Mouse (Mus musculus) limb, embryonic 12.5 days (tissue): Measurements from ENCODE around the gene Phkg2. TPM values are rescaled to one million over a fixed set of nuclear protein-coding genes. Genes with fewer than 3 reads are reported as not detected.

Source experiments
- ATAC-seq: fragments of 200-750 bp; cut with Nextera tagmentation; 2 replicates; pipeline ENCODE4 v1.8.0; 2017; ENCODE audit warnings: low read depth, moderate TSS enrichment; ENCODE audit not compliant: insufficient number of reproducible peaks, insufficient read depth, low FRiP score, low TSS enrichment
- H3K27ac ChIP-seq: fragments of 300-500 bp; sonication (generic); 2 replicates; pipeline ENCODE4 v1.5.1; 2016; ENCODE audit warnings: mild to moderate bottlenecking, moderate library complexity
- H3K27me3 ChIP-seq: fragments of 300-500 bp; sonication (generic); 2 replicates; pipeline ENCODE4 v1.6.1; 2016; ENCODE audit warnings: mild to moderate bottlenecking, moderate library complexity
- H3K36me3 ChIP-seq: fragments of 300-500 bp; sonication (generic); 2 replicates; pipeline ENCODE4 v1.6.1; 2016; ENCODE audit warnings: mild to moderate bottlenecking, moderate library complexity
- H3K4me1 ChIP-seq: fragments of 300-500 bp; sonication (generic); replicated peaks from 2 replicates; pipeline ENCODE4 v1.6.1; 2016
- H3K4me2 ChIP-seq: fragments of 300-500 bp; sonication (generic); 2 replicates; pipeline ENCODE4 v1.6.1; 2016; ENCODE audit warnings: mild to moderate bottlenecking, moderate library complexity
- H3K4me3 ChIP-seq: fragments of 300-500 bp; sonication (generic); replicated peaks from 2 replicates; pipeline ENCODE4 v1.5.1; 2016; ENCODE audit warnings: mild to moderate bottlenecking
- H3K9ac ChIP-seq: fragments of 300-500 bp; sonication (generic); replicated peaks from 2 replicates; pipeline ENCODE4 v1.6.1; 2016; ENCODE audit warnings: mild to moderate bottlenecking, moderate library complexity
- H3K9me3 ChIP-seq: fragments of 300-500 bp; sonication (generic); 2 replicates; pipeline ENCODE4 v1.6.1; 2016; ENCODE audit warnings: mild to moderate bottlenecking, moderate library complexity
- WGBS: fragments of 180-500 bp; shearing (Covaris S2); methylation state at CpG from one replicate; pipeline ENCODE4 v1.1.7; 2016; 5-methylcytosine and 5-hydroxymethylcytosine counted together
- polyA plus RNA-seq: library from polyadenylated mRNA; unstranded; fragments of >200 nt; fragmentation: Nextera tagmentation; extraction: Ambion mirVana; gene quantifications from 2 replicates; pipeline ENCODE4 v1.2.1, GENCODE M21; 2016

Phkg2 gene
- polyA plus RNA-seq, 1 experiment from 2014 or later = 40.4 TPM

DNA sequence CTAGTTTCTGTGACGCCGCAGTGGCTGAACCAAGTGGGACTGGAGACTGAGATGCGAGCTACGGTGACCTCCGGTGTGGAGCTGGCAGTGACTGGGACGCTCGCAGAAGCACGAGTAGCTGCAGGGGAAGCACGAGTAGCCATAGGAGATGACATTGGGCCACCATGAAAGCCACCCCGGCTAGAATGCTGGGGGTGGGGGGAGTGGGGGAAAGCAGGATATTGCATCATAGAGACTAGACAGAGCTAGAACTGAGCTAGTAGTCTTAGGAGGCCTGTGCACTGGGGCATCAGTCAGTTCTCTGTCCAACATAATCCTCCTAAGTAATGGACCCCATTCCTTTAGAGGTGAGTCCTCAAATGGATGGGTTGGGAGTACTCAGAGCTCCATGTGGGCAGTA, 31.1 kb downstream of the Phkg2 start:
- no peak for ATAC-seq
- Histone ChIP-seq H3K4me3 (no peak overlapping the region), H3K9me3 (no peaks in the 10 kb centered on the region), H3K4me2 (no peak overlapping the region), H3K4me1 (no peaks in the 10 kb centered on the region), H3K27me3 (no peaks in the 10 kb centered on the region), H3K36me3 (peaks cover 95% of the 10 kb centered on the region), H3K9ac (no peak overlapping the region), H3K27ac (no peak overlapping the region)
- WGBS = 88% methylated on average over 10 of the region's 10 CpGs

GRCm38 (mm10) chr7:127607150-127607549, 34.0 kb downstream of the Phkg2 start:
- no peak overlapping the region for H3K4me2 ChIP-seq
- ATAC-seq = no peak
- no peak overlapping the region for H3K4me3 ChIP-seq
- H3K36me3 ChIP-seq = peaks cover 95% of the 10 kb centered on the region
- H3K9ac ChIP-seq = no peak overlapping the region
- H3K9me3 ChIP-seq = peaks cover 6% of the 10 kb centered on the region; the same call in 1 of the 2 replicates
- no peak overlapping the region for H3K27ac ChIP-seq
- WGBS = 92% methylated on average over 6 of the region's 6 CpGs
- no peaks in the 10 kb centered on the region for H3K4me1 ChIP-seq
- H3K27me3 ChIP-seq = no peaks in the 10 kb centered on the region

DNA sequence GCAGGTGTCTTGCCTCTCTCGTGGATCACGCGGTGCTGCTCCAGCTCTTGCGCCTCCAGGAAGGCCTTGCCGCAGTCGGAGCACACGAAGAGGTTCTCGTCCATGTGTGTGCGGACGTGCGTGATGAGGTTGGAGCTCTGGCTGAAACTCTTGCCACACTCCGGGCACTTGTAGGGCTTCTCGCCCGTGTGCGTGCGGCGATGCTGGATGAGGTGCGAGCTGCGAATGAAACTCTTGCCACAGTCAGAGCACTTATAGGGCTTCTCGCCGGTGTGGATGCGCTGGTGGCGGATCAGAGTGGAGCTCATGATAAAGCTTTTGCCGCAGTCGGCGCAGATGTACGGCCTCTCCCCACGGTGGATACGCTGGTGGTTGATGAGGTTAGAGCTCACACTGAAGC, 37.9 kb downstream of the Phkg2 start:
- 96% methylated on average over 29 of the region's 29 CpGs for WGBS
- ATAC-seq = no peak
- H3K4me1 ChIP-seq = peaks cover 15% of the 10 kb centered on the region
- H3K9ac ChIP-seq = no peak overlapping the region
- H3K4me3 ChIP-seq = no peak overlapping the region
- no peak overlapping the region for H3K27ac ChIP-seq
- H3K4me2 ChIP-seq = no peak overlapping the region
- peaks cover 6% of the 10 kb centered on the region; the same call in 1 of the 2 replicates for H3K9me3 ChIP-seq
- H3K27me3 ChIP-seq = no peaks in the 10 kb centered on the region
- peaks cover 70% of the 10 kb centered on the region for H3K36me3 ChIP-seq

DNA sequence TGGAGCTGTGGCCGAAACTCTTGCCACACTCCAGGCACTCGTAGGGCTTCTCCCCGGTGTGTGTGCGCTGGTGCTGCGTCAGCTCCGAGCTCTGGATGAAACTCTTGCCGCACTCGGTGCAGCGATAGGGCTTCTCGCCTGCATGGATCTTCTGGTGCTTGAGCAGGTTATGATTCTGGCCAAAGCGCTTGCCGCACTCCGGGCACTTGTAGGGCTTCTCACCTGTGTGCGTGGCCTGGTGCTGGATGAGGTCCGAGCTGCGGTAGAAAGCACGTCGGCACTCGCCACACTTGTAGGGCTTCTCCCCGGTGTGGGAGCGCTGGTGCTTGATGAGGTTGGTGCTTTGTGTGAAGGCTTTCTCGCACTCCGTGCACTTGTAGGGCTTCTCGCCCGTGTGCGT, 38.4 kb downstream of the Phkg2 start:
- Histone ChIP-seq H3K9me3 (peaks cover 6% of the 10 kb centered on the region; the same call in 1 of the 2 replicates), H3K36me3 (peaks cover 65% of the 10 kb centered on the region), H3K9ac (no peak overlapping the region), H3K4me1 (peaks cover 15% of the 10 kb centered on the region), H3K4me3 (no peak overlapping the region), H3K27me3 (no peaks in the 10 kb centered on the region), H3K27ac (no peak overlapping the region), H3K4me2 (no peak overlapping the region)
- WGBS = 97% methylated on average over 26 of the region's 26 CpGs
- no peak for ATAC-seq

DNA sequence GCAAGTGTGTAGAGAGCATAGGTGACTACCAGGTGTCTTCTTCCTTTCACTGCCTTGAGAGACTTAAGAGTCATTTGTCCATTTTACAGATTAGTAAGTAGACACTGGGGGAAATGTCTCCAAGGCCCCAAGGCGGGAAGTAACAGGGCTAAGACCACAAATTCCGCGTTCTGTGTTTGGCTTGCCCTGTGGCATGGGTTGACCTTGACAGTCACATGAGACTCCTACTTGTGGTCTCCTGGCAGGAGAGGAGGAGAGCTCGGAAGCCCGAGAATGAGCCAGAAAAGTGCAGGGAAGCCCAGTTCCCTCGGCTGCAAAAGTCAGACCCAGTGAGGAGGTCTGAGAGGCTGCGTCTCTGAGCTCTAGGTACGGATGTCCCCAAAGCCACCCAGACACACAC, 40.4 kb downstream of the Phkg2 start:
- no peak for ATAC-seq
- no peaks in the 10 kb centered on the region for H3K27me3 ChIP-seq
- peaks cover 15% of the 10 kb centered on the region for H3K4me1 ChIP-seq
- H3K9ac ChIP-seq = peak overlapping the region; percentile 95; the same call in 1 of the 2 replicates
- peak overlapping the region; percentile 77 for H3K4me2 ChIP-seq
- H3K9me3 ChIP-seq = peaks cover 6% of the 10 kb centered on the region; the same call in 1 of the 2 replicates
- peak overlapping the region; percentile 100 for H3K4me3 ChIP-seq
- 0 out of 2 replicates have a peak overlapping the region, but pooled peaks have one; percentile 4 for H3K27ac ChIP-seq
- WGBS = 86% methylated on average over 8 of the region's 8 CpGs
- H3K36me3 ChIP-seq = peaks cover 45% of the 10 kb centered on the region

DNA sequence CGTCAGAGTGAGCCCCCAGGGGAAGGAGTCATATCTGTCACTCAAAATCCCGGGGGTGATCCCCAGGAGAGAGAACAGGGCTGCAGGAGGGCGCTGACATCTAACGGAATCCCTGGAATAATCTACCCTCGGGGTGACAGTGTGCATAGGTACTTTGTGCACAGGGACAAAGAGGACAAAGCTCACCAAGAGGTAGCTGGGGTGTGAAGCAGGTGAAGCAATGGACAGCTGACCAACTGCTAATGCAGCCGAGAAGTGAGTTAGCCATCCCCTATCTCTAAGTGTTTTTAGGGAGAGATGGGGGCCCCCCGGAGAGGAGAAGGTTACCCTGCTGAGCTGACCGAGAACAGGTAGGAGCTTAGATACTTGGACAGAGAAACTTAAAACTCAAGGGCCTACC, 41.0 kb downstream of the Phkg2 start:
- peaks cover 39% of the 10 kb centered on the region for H3K36me3 ChIP-seq
- 25% methylated on average over 8 of the region's 8 CpGs for WGBS
- H3K4me1 ChIP-seq = peaks cover 15% of the 10 kb centered on the region
- peak overlapping the region; percentile 95 for H3K9ac ChIP-seq
- peak overlapping the region; percentile 87 for H3K27ac ChIP-seq
- no peaks in the 10 kb centered on the region for H3K27me3 ChIP-seq
- peaks cover 6% of the 10 kb centered on the region; the same call in 1 of the 2 replicates for H3K9me3 ChIP-seq
- peak overlapping the region; percentile 77 for H3K4me2 ChIP-seq
- H3K4me3 ChIP-seq = peak overlapping the region; percentile 100
- no peak for ATAC-seq

DNA sequence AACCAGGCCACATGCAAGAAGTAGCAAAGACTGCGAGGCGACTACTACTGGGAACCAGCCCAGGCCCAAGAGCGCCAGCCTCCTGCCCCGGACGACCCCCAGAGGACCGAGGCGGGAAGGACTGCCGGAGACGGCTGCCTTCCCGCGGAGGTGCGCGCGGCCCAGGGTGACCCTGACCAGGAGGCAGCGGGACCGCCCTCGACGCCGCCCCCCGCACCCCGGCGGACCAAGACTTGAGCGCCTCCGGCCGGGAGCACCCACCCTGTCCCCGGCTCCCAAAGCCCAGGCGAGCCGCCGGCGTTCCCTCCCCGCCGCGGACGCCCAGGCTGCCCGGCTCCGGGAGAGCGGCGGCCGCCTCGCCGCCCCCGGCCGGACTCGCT, 41.4 kb downstream of the Phkg2 start:
- Histone ChIP-seq H3K4me1 (peaks cover 15% of the 10 kb centered on the region), H3K27me3 (no peaks in the 10 kb centered on the region), H3K4me2 (peak overlapping the region; percentile 77), H3K4me3 (peak overlapping the region; percentile 100), H3K36me3 (peaks cover 35% of the 10 kb centered on the region), H3K9me3 (peaks cover 6% of the 10 kb centered on the region; the same call in 1 of the 2 replicates), H3K27ac (peak overlapping the region; percentile 87), H3K9ac (peak overlapping the region; percentile 95)
- ATAC-seq = 0 out of 2 replicates have a peak, but pooled peaks have one; percentile 2
- under 1% methylated on average over 44 of the region's 44 CpGs for WGBS

- under 1% methylated on average over 37 of the region's 50 CpGs for WGBS
- peaks cover 6% of the 10 kb centered on the region; the same call in 1 of the 2 replicates for H3K9me3 ChIP-seq
These were observed 42.0 kb downstream of the Phkg2 start, which contains the start of gene Zfp629 for GRCm38 (mm10) chr7:127614891-127615843. TSS of gene Zfp629 (minus strand) at chr7:127615797.

GRCm38 (mm10) chr7:127616336-127616735, 43.2 kb downstream of the Phkg2 start:
- 74% methylated on average over 1 of the region's 1 CpGs for WGBS
- ATAC-seq = no peak
- Histone ChIP-seq H3K4me3 (peak overlapping the region; percentile 100; the same call in 1 of the 2 replicates), H3K27me3 (no peaks in the 10 kb centered on the region), H3K36me3 (peaks cover 17% of the 10 kb centered on the region), H3K4me2 (0 out of 2 replicates have a peak overlapping the region, but pooled peaks have one; percentile 77), H3K27ac (no peak overlapping the region), H3K9ac (no peak overlapping the region), H3K9me3 (peaks cover 6% of the 10 kb centered on the region; the same call in 1 of the 2 replicates), H3K4me1 (peaks cover 15% of the 10 kb centered on the region)

More at GRCm38 (mm10) chr7:127614891-127615843, 42.0 kb downstream of the Phkg2 start, which contains the start of gene Zfp629:
- H3K36me3 ChIP-seq = peaks cover 29% of the 10 kb centered on the region
- peak within 1 kb of the TSS; percentile 77 for H3K4me2 ChIP-seq
- H3K9ac ChIP-seq = peak within 1 kb of the TSS; percentile 95
- ATAC-seq = peak; percentile 85
- peak within 1 kb of the TSS; percentile 100 for H3K4me3 ChIP-seq
- H3K4me1 ChIP-seq = peaks cover 15% of the 10 kb centered on the region
- H3K27me3 ChIP-seq = no peaks in the 10 kb centered on the region
- H3K27ac ChIP-seq = peak within 1 kb of the TSS; percentile 87

- Histone ChIP-seq H3K9me3 (peaks cover 2% of the 10 kb centered on the region; the same call in 1 of the 2 replicates), H3K4me1 (peaks cover 15% of the 10 kb centered on the region), H3K27ac (no peak overlapping the region), H3K27me3 (no peaks in the 10 kb centered on the region), H3K9ac (no peak overlapping the region), H3K36me3 (peaks cover 11% of the 10 kb centered on the region), H3K4me3 (no peak overlapping the region), H3K4me2 (no peak overlapping the region)
- ATAC-seq = no peak
- 87% methylated on average over 1 of the region's 1 CpGs for WGBS
These were observed 43.7 kb downstream of the Phkg2 start for GRCm38 (mm10) chr7:127616881-127617280.

DNA sequence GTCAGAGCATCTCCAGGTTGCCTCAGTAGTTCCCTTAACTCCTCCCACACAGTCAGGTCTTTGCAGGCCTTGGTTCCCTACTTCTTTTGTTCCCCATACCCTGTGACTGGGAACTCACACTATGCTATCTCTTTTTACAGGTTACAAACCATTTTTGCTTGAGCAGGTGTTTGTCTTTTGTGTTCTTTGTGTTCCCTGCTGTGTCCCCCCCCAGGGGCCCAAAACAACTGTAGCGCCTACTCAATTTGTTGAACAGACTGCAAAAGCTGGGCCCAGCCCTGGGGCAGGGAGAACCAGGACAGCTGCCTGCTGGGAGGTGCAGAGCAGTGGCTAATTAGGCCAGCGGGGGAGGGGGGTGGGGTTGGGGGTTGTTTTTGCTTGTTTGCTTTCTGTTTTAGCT, 44.8 kb downstream of the Phkg2 start:
- Histone ChIP-seq H3K27ac (no peak overlapping the region), H3K36me3 (peaks cover under 1% of the 10 kb centered on the region), H3K4me1 (peaks cover 15% of the 10 kb centered on the region), H3K27me3 (no peaks in the 10 kb centered on the region), H3K9me3 (no peaks in the 10 kb centered on the region), H3K4me2 (no peak overlapping the region), H3K4me3 (no peak overlapping the region), H3K9ac (no peak overlapping the region)
- no peak for ATAC-seq
- 54% methylated on average over 2 of the region's 2 CpGs for WGBS
